Mouse (Mus musculus) cortical plate, adult 2 months (tissue): ENCODE data around the gene Tuba4a.

Experiments
- CTCF ChIP-seq: fragments of 200-500 bp; IDR thresholded peaks from 2 replicates; pipeline ENCODE4 v1.5.1; 2011; ENCODE audit warnings: mild to moderate bottlenecking, control low read depth, low read length; ENCODE audit not compliant: insufficient read depth; ENCODE audit errors: extremely low read depth
- POLR2A ChIP-seq: fragments of 200-500 bp; IDR thresholded peaks from 2 replicates; pipeline ENCODE4 v1.6.1; 2011; ENCODE audit warnings: mild to moderate bottlenecking, low read length, control low read depth; ENCODE audit not compliant: insufficient read depth; ENCODE audit errors: extremely low read depth

DNA sequence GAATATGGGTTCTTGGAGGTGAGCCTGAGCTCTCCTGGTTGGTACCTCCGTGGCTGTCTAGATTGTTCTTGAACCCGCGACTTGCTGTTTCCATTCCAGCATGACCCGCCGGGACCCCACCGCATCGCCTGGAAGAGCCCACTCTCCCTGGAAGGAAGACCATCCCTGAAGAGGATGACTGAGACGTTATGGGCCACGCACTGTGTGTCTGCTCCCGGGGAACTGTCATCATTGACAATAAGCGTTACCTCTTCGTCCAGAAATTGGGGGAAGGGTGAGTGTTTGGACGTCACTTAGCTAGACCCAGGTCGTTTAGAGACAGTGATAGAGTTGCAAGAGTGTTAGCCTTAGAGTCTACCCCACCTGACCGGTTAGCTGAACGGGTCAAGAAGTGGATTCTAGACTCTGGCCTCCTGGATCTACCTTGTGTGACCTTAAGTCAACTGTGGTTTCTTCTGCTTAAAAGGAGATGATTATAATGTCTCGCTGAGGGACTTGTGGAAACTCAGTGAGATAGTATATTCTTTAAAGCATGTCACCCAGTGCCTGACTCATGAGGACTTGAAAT is 8.4 kb downstream of the Tuba4a start:
- no peak for TF ChIP-seq CTCF
- no peak for TF ChIP-seq POLR2A
